Mouse (Mus musculus) stomach, adult 2 months (tissue): ENCODE results near the gene Ccdc43. TPM values are rescaled to one million over a fixed set of nuclear protein-coding genes. Genes with fewer than 3 reads are reported as not detected.

ENCODE experiments used
- polyA plus RNA-seq: library from polyadenylated mRNA; depleted of rRNA; stranded (reverse); fragments of >200 nt; gene quantifications from 2 replicates; pipeline ENCODE4 v1.2.3, GENCODE M21; 2012; rRNA removed

The Ccdc43 gene
- 1.0 and 1.1 TPM in 2 replicates for polyA plus RNA-seq

GRCm38 (mm10) chr11:102697338-102698017 is at the start of gene Ccdc43:
TSS of gene Ccdc43 (minus strand) at chr11:102697782.

GRCm38 (mm10) chr11:102663416-102663815 is 34.2 kb downstream of the Ccdc43 start, which contains the start of gene Meioc:
TSS of gene Meioc (plus strand) at chr11:102663716.

Other genes starting within 250 kb of the Ccdc43 start
- gene Itga2b, start 227.7 kb downstream of the Ccdc43 start, polyA plus RNA-seq: 3.3 and 5.0 TPM in 2 replicates
- 4.9 and 6.5 TPM in 2 replicates for gene Gpatch8, start 141.4 kb downstream of the Ccdc43 start, polyA plus RNA-seq
- gene Gm11627, start 118.3 kb downstream of the Ccdc43 start, polyA plus RNA-seq: 1.1 and 1.8 TPM in 2 replicates
- 17.6 and 24.3 TPM in 2 replicates for gene Fzd2, start 93.4 kb downstream of the Ccdc43 start, polyA plus RNA-seq
- not detected in 2 replicates for gene Meioc, start 34.1 kb downstream of the Ccdc43 start, polyA plus RNA-seq
- 3.3 and 6.8 TPM in 2 replicates for gene Adam11, start 63.7 kb upstream of the Ccdc43 start, polyA plus RNA-seq
- 1.1 and 1.4 TPM in 2 replicates for gene Gjc1, start 121.9 kb upstream of the Ccdc43 start, polyA plus RNA-seq
- gene Higd1b, start 138.1 kb upstream of the Ccdc43 start, polyA plus RNA-seq: 1.1 and 1.5 TPM in 2 replicates
- gene Eftud2, start 183.2 kb upstream of the Ccdc43 start, polyA plus RNA-seq: 79.4 and 84.6 TPM in 2 replicates
- 0.21 TPM in 1 of 2 replicates, not detected in the other for gene Ccdc103, start 183.4 kb upstream of the Ccdc43 start, polyA plus RNA-seq
- not detected in 2 replicates for gene Fam187a, start 187.4 kb upstream of the Ccdc43 start, polyA plus RNA-seq
- gene Gfap, start 203.1 kb upstream of the Ccdc43 start, polyA plus RNA-seq: 1.6 and 2.5 TPM in 2 replicates
- gene Kif18b, start 227.3 kb upstream of the Ccdc43 start, polyA plus RNA-seq: 1.7 and 2.3 TPM in 2 replicates
- gene C1ql1, start 248.9 kb upstream of the Ccdc43 start, polyA plus RNA-seq: 1.0 and 2.7 TPM in 2 replicates